Mouse (Mus musculus) liver, embryonic 14 days (tissue): Measurements from ENCODE around the gene Lhx2. TPM values are rescaled to one million over a fixed set of nuclear protein-coding genes. Genes with fewer than 3 reads are reported as not detected.

Experiments used
- polyA plus RNA-seq: library from polyadenylated mRNA; depleted of rRNA; stranded (reverse); fragments of >200 nt; gene quantifications from 2 replicates; pipeline ENCODE4 v1.2.3, GENCODE M21; 2012; rRNA removed

The Lhx2 gene
- 2.8 and 3.0 TPM in 2 replicates for polyA plus RNA-seq

GRCm38 (mm10) chr2:38338990-38339909 lies at the start of gene Lhx2:
Gene Lhx2 (plus strand): TSS chr2:38339281.

Other genes with a start within 250 kb of the Lhx2 start
- 5.5 and 6.7 TPM in 2 replicates for gene Dennd1a, start 51.9 kb upstream of the Lhx2 start, polyA plus RNA-seq
- gene Nek6, start 172.4 kb downstream of the Lhx2 start, polyA plus RNA-seq: 9.1 and 10.2 TPM in 2 replicates